Mouse (Mus musculus): ENCODE data around the gene Pygm. TPM values are rescaled to one million over a fixed set of nuclear protein-coding genes. Genes with fewer than 3 reads are reported as not detected.
A peak's percentile ranks its signal among the peaks of the same experiment; 100 is the strongest.

The Pygm gene
- polyA plus RNA-seq, 1 experiment from 2014 or later: 8.0 TPM

DNA sequence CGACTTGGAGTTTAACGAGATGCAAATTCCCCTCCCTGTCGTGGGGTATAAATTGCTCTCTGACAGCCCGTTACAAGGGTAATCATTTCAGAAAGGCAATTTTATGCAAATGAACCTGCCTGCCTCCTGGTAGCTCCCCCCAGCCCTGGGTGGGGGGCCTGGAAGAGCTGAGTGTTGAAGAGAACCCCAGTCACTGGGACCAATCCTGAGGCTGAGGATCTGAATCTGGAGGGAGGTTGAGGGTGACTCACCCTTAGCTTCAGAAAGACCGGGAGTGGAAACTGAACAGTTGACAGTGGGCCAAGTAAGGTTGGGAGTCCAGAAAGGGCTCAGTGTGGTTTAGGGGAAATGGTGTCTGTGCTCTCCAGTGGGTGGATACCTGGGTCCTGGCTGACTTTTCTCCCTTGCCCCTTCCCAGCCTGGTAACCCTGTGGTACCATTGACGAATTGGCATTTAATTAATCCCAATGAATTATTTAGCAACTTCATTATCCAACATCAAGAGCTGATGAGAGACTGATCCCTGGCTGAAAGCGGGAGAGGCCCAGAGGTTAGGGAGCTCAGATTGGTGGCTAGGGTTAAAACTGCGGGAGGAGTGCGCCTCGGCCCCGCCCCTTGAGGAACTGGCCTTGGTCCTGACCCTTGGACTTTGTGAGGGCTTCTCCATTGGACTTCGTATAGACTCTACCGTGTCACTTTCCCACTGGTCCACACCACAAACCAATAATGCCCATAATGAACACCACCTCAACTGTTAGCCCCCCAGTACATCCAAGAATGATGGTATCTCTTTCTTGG is 42.7 kb downstream of the Pygm start:
- H3K9me3 ChIP-seq (ENCODE audit: control insufficient read depth, low read length): no peaks in the 10 kb centered on the region
- H3K36me3 ChIP-seq (ENCODE audit: control insufficient read depth, insufficient read depth, low read length): no peaks in the 10 kb centered on the region
- no peak for TF ChIP-seq CTCF (IDR thresholded peaks at IDR 0.05; ENCODE audit: low read depth)
- TF ChIP-seq EP300 (optimal IDR thresholded peaks at IDR 0.05): no peak
- H3K27ac ChIP-seq (replicated peaks): no peak overlapping the region
- 0 out of 2 replicates have a peak, but pooled peaks have one; percentile 27 for ATAC-seq (ENCODE audit: low FRiP score, low TSS enrichment)
- no peak overlapping the region for H3K4me3 ChIP-seq (ENCODE audit: low read depth, low read length)
- peaks cover 8% of the 10 kb centered on the region; the same call in 1 of the 2 replicates for H3K4me1 ChIP-seq (replicated peaks; ENCODE audit: control insufficient read depth, insufficient read depth)
- peaks cover 20% of the 10 kb centered on the region for H3K27me3 ChIP-seq (ENCODE audit: control insufficient read depth, insufficient read depth, low read length)
- 19% methylated on average over 13 of the region's 13 CpGs for whole genome bisulfite sequencing
- peak; percentile 77 for DNase-seq (ENCODE audit: low spot score)
- no peak overlapping the region for H3K4me2 ChIP-seq (replicated peaks; ENCODE audit: low read depth)
- H3K9ac ChIP-seq (ENCODE audit: low read length): no peak overlapping the region

- peak; percentile 55 for ATAC-seq (ENCODE audit: low FRiP score, low TSS enrichment)
- no peaks in the 10 kb centered on the region for H3K36me3 ChIP-seq (ENCODE audit: control insufficient read depth, insufficient read depth, low read length)
- H3K27me3 ChIP-seq (ENCODE audit: control insufficient read depth, insufficient read depth, low read length): peaks cover 20% of the 10 kb centered on the region
- H3K4me1 ChIP-seq (replicated peaks; ENCODE audit: control insufficient read depth, insufficient read depth): peaks cover 8% of the 10 kb centered on the region; the same call in 1 of the 2 replicates
- no peaks in the 10 kb centered on the region for H3K9me3 ChIP-seq (ENCODE audit: control insufficient read depth, low read length)
- no peak overlapping the region for H3K27ac ChIP-seq (replicated peaks)
- no peak overlapping the region for H3K9ac ChIP-seq (ENCODE audit: low read length)
- TF ChIP-seq CTCF (IDR thresholded peaks at IDR 0.05; ENCODE audit: low read depth) (no peak), EP300 (optimal IDR thresholded peaks at IDR 0.05) (no peak)
- peak; percentile 78 for DNase-seq (ENCODE audit: low spot score)
- WGBS: 1% methylated on average over 83 of the region's 94 CpGs
- H3K4me2 ChIP-seq (replicated peaks; ENCODE audit: low read depth): peak overlapping the region; percentile 50
- H3K4me3 ChIP-seq (ENCODE audit: low read depth, low read length): peak overlapping the region; percentile 28
These were observed 43.6 kb downstream of the Pygm start for GRCm38 (mm10) chr19:6427653-6428434.

GRCm38 (mm10) chr19:6428501-6429200 is 44.5 kb downstream of the Pygm start:
- no peak for DNase-seq (ENCODE audit: low spot score)
- WGBS: under 1% methylated on average over 60 of the region's 60 CpGs
- Histone ChIP-seq H3K27ac (replicated peaks) (no peak overlapping the region), H3K9ac (ENCODE audit: low read length) (no peak overlapping the region), H3K27me3 (ENCODE audit: control insufficient read depth, insufficient read depth, low read length) (peaks cover 20% of the 10 kb centered on the region), H3K4me3 (ENCODE audit: low read depth, low read length) (peak overlapping the region; percentile 28), H3K4me2 (replicated peaks; ENCODE audit: low read depth) (peak overlapping the region; percentile 50), H3K4me1 (replicated peaks; ENCODE audit: control insufficient read depth, insufficient read depth) (peaks cover 8% of the 10 kb centered on the region; the same call in 1 of the 2 replicates), H3K9me3 (ENCODE audit: control insufficient read depth, low read length) (no peaks in the 10 kb centered on the region), H3K36me3 (ENCODE audit: control insufficient read depth, insufficient read depth, low read length) (no peaks in the 10 kb centered on the region)
- ATAC-seq (ENCODE audit: low FRiP score, low TSS enrichment): 0 out of 2 replicates have a peak, but pooled peaks have one; percentile 5
- TF ChIP-seq CTCF (IDR thresholded peaks at IDR 0.05; ENCODE audit: low read depth) (no peak), EP300 (optimal IDR thresholded peaks at IDR 0.05) (no peak)

- Histone ChIP-seq H3K27ac (replicated peaks) (no peak overlapping the region), H3K27me3 (ENCODE audit: control insufficient read depth, insufficient read depth, low read length) (no peaks in the 10 kb centered on the region), H3K4me2 (replicated peaks; ENCODE audit: low read depth) (no peak overlapping the region), H3K9me3 (ENCODE audit: control insufficient read depth, low read length) (no peaks in the 10 kb centered on the region), H3K9ac (ENCODE audit: low read length) (no peak overlapping the region), H3K4me1 (replicated peaks; ENCODE audit: control insufficient read depth, insufficient read depth) (no peaks in the 10 kb centered on the region), H3K36me3 (ENCODE audit: control insufficient read depth, insufficient read depth, low read length) (no peaks in the 10 kb centered on the region), H3K4me3 (ENCODE audit: low read depth, low read length) (no peak overlapping the region)
- ATAC-seq (ENCODE audit: low FRiP score, low TSS enrichment) (no peak), DNase-seq (ENCODE audit: low spot score) (no peak)
- WGBS: 70% methylated on average over 10 of the region's 10 CpGs
- TF ChIP-seq CTCF (IDR thresholded peaks at IDR 0.05; ENCODE audit: low read depth) (no peak), EP300 (optimal IDR thresholded peaks at IDR 0.05) (no peak)
These were observed 58.8 kb downstream of the Pygm start for GRCm38 (mm10) chr19:6443016-6443415.

- no peak overlapping the region for H3K4me2 ChIP-seq (replicated peaks; ENCODE audit: low read depth)
- ATAC-seq (ENCODE audit: low FRiP score, low TSS enrichment): no peak
These were observed 61.7 kb downstream of the Pygm start for GRCm38 (mm10) chr19:6445761-6446423.

More at GRCm38 (mm10) chr19:6445761-6446423, 61.7 kb downstream of the Pygm start:
- Histone ChIP-seq H3K9ac (ENCODE audit: low read length) (no peak overlapping the region), H3K27ac (replicated peaks) (no peak overlapping the region), H3K36me3 (ENCODE audit: control insufficient read depth, insufficient read depth, low read length) (no peaks in the 10 kb centered on the region), H3K27me3 (ENCODE audit: control insufficient read depth, insufficient read depth, low read length) (no peaks in the 10 kb centered on the region), H3K4me3 (ENCODE audit: low read depth, low read length) (no peak overlapping the region), H3K9me3 (ENCODE audit: control insufficient read depth, low read length) (no peaks in the 10 kb centered on the region), H3K4me1 (replicated peaks; ENCODE audit: control insufficient read depth, insufficient read depth) (no peaks in the 10 kb centered on the region)
- TF ChIP-seq EP300 (optimal IDR thresholded peaks at IDR 0.05): no peak
- no peak for TF ChIP-seq CTCF (IDR thresholded peaks at IDR 0.05; ENCODE audit: low read depth)
- no peak for DNase-seq (ENCODE audit: low spot score)
- WGBS: 61% methylated on average over 10 of the region's 10 CpGs

Data from stomach, postnatal 0 days (tissue).